Mouse (Mus musculus) megakaryocyte-erythroid progenitor cell, adult 5 weeks (primary cell): ENCODE results near the gene Neu2. TPM values are rescaled to one million over a fixed set of nuclear protein-coding genes. Genes with fewer than 3 reads are reported as not detected.

ENCODE experiments used
- polyA plus RNA-seq: library from polyadenylated mRNA; stranded (reverse); fragments of >175 nt; gene quantifications from 2 replicates; pipeline ENCODE4 v1.2.3, GENCODE M21; 2012

Gene Neu2
- not detected in 2 replicates for polyA plus RNA-seq

GRCm38 (mm10) chr1:87509561-87510165 is at the start of gene Neu2:
Gene Neu2 (plus strand): TSS chr1:87509889.

GRCm38 (mm10) chr1:87469971-87470370 is 39.7 kb upstream of the Neu2 start, which contains the start of gene Snorc:
Gene Snorc (plus strand): TSS chr1:87470271.

GRCm38 (mm10) chr1:87573800-87574215 is 64.1 kb downstream of the Neu2 start, which contains the start of gene Ngef:
Gene Ngef (minus strand): TSS chr1:87573870.

GRCm38 (mm10) chr1:87620211-87620668 is 110.6 kb downstream of the Neu2 start, which contains the start of gene Inpp5d:
Gene Inpp5d (plus strand): TSS chr1:87620312.

Other genes starting within 250 kb of the Neu2 start
- 0.14 and 0.20 TPM in 2 replicates for gene Efhd1, start 245.5 kb upstream of the Neu2 start, polyA plus RNA-seq
- 11.8 and 20.6 TPM in 2 replicates for gene Gigyf2, start 182.9 kb upstream of the Neu2 start, polyA plus RNA-seq
- gene Kcnj13, start 115.2 kb upstream of the Neu2 start, polyA plus RNA-seq, result not detected in 2 replicates
- not detected in 2 replicates for gene Snorc, start 39.6 kb upstream of the Neu2 start, polyA plus RNA-seq
- gene Ngef, start 64.0 kb downstream of the Neu2 start, polyA plus RNA-seq, result 0.02 TPM in 1 of 2 replicates, not detected in the other
- gene Inpp5d, start 110.4 kb downstream of the Neu2 start, polyA plus RNA-seq, result 82.9 and 93.1 TPM in 2 replicates
- 8.1 and 10.2 TPM in 2 replicates for gene Atg16l1, start 246.0 kb downstream of the Neu2 start, polyA plus RNA-seq